Mouse (Mus musculus) ES-E14 (cell line): ENCODE results near the gene Izumo1r.

Source experiments
- CHD2 ChIP-seq: IDR thresholded peaks from 2 replicates; pipeline ENCODE4 v1.6.1; 2014; ENCODE audit warnings: mild to moderate bottlenecking, low read depth, low read length, inconsistent platforms
- ZNF384 ChIP-seq: IDR thresholded peaks from 2 replicates; pipeline ENCODE4 v1.6.1; 2012; ENCODE audit warnings: low read depth, low read length, inconsistent platforms

DNA sequence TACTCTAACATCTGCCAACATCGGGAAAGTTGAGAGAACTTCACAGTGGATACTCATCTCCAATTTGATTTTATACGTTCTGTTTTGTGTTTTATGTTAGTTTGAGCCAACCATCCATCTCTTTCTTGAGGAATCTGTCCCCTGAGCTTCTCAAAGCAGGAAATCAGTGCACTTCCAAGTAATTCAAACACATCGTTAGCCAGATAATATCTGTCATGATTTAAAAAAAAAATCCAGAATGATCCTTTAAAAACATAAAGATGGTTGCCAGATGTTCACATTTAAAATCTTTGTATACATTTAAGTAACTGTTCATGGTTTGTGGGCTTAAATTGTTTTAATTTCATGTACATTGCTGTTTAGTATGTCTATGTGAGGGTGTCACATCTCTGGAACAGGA is 2.2 kb upstream of the Izumo1r start:
- TF ChIP-seq CHD2 (no peak), ZNF384 (no peak)
